Mouse (Mus musculus): ENCODE data around the gene Oas1c. TPM values are rescaled to one million over a fixed set of nuclear protein-coding genes. Genes with fewer than 3 reads are reported as not detected.

Gene Oas1c
- polyA plus RNA-seq, 2 experiments: 0.08 to 0.21 TPM

DNA sequence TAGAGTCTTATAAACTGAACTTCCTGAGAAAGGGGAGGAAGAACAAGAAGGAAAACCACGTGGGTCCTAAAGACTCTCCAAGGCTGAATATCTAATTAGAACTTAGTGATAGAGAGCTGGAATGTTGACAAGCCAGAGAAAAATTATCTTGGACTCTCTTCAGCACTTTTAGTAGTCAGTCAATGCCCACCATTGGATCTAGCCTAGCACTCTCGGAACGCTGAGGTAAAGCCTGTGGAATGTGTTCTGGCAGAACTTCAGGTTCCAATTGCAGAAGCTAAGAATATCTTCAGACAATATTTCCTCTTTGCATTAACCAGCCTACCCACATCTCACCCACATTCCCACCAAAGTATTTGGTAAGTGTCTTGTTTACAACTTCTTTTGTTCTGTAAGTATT is 32.4 kb downstream of the Oas1c start:
- TF ChIP-seq EP300 (IDR thresholded peaks at IDR 0.05; ENCODE audit: low read depth) (no peak), CTCF (IDR thresholded peaks at IDR 0.05; ENCODE audit: low read depth) (no peak)
- H3K9ac ChIP-seq (replicated peaks): no peak overlapping the region
- no peak overlapping the region for H3K4me3 ChIP-seq (ENCODE audit: insufficient read depth in 1 of 2, low read depth in 2 of 2, low read length in 2 of 2)
- WGBS (ENCODE audit: insufficient replicate concordance): 34% methylated on average over 3 of the region's 3 CpGs
- H3K27me3 ChIP-seq (ENCODE audit: control insufficient read depth, insufficient read depth, low read length): no peaks in the 10 kb centered on the region
- ATAC-seq (ENCODE audit: insufficient read depth) (no peak), DNase-seq (ENCODE audit: low read depth in 3 of 3, low spot score in 3 of 3) (no peak)
- no peaks in the 10 kb centered on the region for H3K36me3 ChIP-seq (replicated peaks; ENCODE audit: control insufficient read depth, insufficient read depth, low read depth)
- H3K27ac ChIP-seq: no peak overlapping the region
- no peak overlapping the region for H3K4me2 ChIP-seq (ENCODE audit: low read depth)
- no peaks in the 10 kb centered on the region for H3K9me3 ChIP-seq (ENCODE audit: control insufficient read depth, low read length)
- H3K4me1 ChIP-seq (replicated peaks; ENCODE audit: control insufficient read depth in 2 of 2, insufficient read depth in 2 of 2, low read length in 1 of 2): peaks cover 0 to 3% of the 10 kb centered on the region in 2 experiments; a peak in 2 of 4 replicates

DNA sequence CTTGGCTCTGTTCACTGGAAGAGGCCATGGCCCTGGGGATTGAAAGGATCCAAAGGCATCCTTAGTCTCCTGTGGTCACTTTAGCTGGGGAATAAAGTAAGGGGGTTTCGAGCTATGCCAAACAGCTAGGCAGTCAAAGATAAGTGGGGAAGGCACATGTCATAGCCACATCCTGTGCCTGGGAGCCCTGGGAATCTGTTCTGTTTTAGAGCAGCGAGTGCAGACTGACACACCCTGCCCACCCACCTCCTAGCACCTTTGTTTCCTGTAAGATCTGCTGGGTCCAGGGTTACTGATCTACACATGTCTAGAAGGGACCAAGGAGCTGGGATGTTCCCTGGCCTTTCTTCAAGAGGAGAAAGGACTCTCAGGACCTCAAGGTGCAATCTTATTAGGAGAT is 33.4 kb downstream of the Oas1c start:
- DNase-seq (ENCODE audit: low read depth in 3 of 3, low spot score in 3 of 3): no peak
- Histone ChIP-seq H3K9me3 (ENCODE audit: control insufficient read depth, low read length) (no peaks in the 10 kb centered on the region), H3K27me3 (ENCODE audit: control insufficient read depth, insufficient read depth, low read length) (no peaks in the 10 kb centered on the region), H3K27ac (no peak overlapping the region), H3K36me3 (replicated peaks; ENCODE audit: control insufficient read depth, insufficient read depth, low read depth) (no peaks in the 10 kb centered on the region), H3K4me3 (ENCODE audit: insufficient read depth in 1 of 2, low read depth in 2 of 2, low read length in 2 of 2) (no peak overlapping the region), H3K9ac (replicated peaks) (no peak overlapping the region), H3K4me1 (replicated peaks; ENCODE audit: control insufficient read depth in 2 of 2, insufficient read depth in 2 of 2, low read length in 1 of 2) (peaks cover 0 to 7% of the 10 kb centered on the region in 2 experiments; a peak in 2 of 4 replicates), H3K4me2 (ENCODE audit: low read depth) (no peak overlapping the region)
- ATAC-seq (ENCODE audit: insufficient read depth): no peak
- TF ChIP-seq CTCF (IDR thresholded peaks at IDR 0.05; ENCODE audit: low read depth) (no peak), EP300 (IDR thresholded peaks at IDR 0.05; ENCODE audit: low read depth) (no peak)
- 8% methylated on average over 2 of the region's 2 CpGs for WGBS (ENCODE audit: insufficient replicate concordance)

DNA sequence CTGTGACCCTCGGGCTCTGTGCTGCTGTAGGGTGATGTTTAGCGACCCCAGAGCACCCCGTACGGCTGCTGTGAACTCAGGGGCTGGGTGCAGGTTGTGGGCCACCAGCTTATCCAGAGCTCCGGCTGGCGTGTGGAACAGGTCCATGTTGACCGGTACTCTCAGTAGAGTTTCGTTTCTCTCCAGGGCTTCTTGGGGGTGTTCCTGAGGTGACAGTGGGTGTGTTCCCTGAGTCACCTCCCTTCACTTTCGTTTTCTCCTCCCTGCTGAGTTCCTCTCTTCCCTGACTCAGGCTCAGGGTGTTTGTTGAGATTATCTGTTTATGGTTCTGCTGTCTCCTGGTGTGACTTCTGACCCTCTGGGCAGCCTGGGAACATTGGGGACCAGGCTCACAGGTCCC is 34.8 kb downstream of the Oas1c start, which contains the start of gene Oas3:
TSS of gene Oas3 (minus strand) at position 184 of the 400 bp plus-strand sequence.
- ATAC-seq (ENCODE audit: insufficient read depth) (no peak), DNase-seq (ENCODE audit: low read depth in 3 of 3, low spot score in 3 of 3) (no peak)
- Histone ChIP-seq H3K9me3 (ENCODE audit: control insufficient read depth, low read length) (no peaks in the 10 kb centered on the region), H3K27me3 (ENCODE audit: control insufficient read depth, insufficient read depth, low read length) (no peaks in the 10 kb centered on the region), H3K27ac (no peak within 1 kb of the TSS), H3K4me1 (replicated peaks; ENCODE audit: control insufficient read depth in 2 of 2, insufficient read depth in 2 of 2, low read length in 1 of 2) (peaks cover 0 to 7% of the 10 kb centered on the region in 2 experiments; a peak in 2 of 4 replicates), H3K9ac (replicated peaks) (no peak within 1 kb of the TSS), H3K4me2 (ENCODE audit: low read depth) (no peak within 1 kb of the TSS; the same call in 1 of the 2 replicates), H3K36me3 (replicated peaks; ENCODE audit: control insufficient read depth, insufficient read depth, low read depth) (no peaks in the 10 kb centered on the region), H3K4me3 (ENCODE audit: insufficient read depth in 1 of 2, low read depth in 2 of 2, low read length in 2 of 2) (no peak within 1 kb of the TSS)
- TF ChIP-seq EP300 (IDR thresholded peaks at IDR 0.05; ENCODE audit: low read depth): no peak
- TF ChIP-seq CTCF (IDR thresholded peaks at IDR 0.05; ENCODE audit: low read depth): no peak
- WGBS (ENCODE audit: insufficient replicate concordance): 49% methylated on average over 9 of the region's 9 CpGs

DNA sequence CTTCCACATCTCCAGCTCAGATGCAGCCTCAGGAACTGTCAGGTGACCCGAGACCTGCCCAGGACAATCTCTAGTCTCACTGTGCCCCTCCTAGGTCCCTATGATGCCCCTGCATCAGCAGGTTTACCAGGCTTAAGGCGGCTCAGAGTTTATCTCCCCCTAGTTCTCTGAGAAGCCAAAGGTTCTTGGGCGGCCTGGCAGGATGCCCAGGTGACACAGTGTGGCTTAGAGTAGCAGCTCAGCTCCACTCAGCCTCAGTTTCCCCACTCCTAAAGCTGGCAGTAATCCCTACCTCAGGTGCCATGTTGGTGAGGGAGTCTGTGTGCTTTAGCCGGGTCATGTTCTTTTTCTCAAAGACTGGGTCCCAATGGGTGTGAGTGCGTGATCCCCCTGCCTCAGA is 35.5 kb downstream of the Oas1c start:
- H3K27me3 ChIP-seq (ENCODE audit: control insufficient read depth, insufficient read depth, low read length): no peaks in the 10 kb centered on the region
- H3K4me1 ChIP-seq (replicated peaks; ENCODE audit: control insufficient read depth in 2 of 2, insufficient read depth in 2 of 2, low read length in 1 of 2): peaks cover 0 to 7% of the 10 kb centered on the region in 2 experiments; a peak in 2 of 4 replicates
- DNase-seq (ENCODE audit: low read depth in 3 of 3, low spot score in 3 of 3): no peak
- no peak for TF ChIP-seq CTCF (IDR thresholded peaks at IDR 0.05; ENCODE audit: low read depth)
- TF ChIP-seq EP300 (IDR thresholded peaks at IDR 0.05; ENCODE audit: low read depth): no peak
- WGBS (ENCODE audit: insufficient replicate concordance): 55% methylated on average over 5 of the region's 5 CpGs
- no peak overlapping the region for H3K27ac ChIP-seq
- H3K36me3 ChIP-seq (replicated peaks; ENCODE audit: control insufficient read depth, insufficient read depth, low read depth): no peaks in the 10 kb centered on the region
- no peak overlapping the region for H3K4me3 ChIP-seq (ENCODE audit: insufficient read depth in 1 of 2, low read depth in 2 of 2, low read length in 2 of 2)
- no peak for ATAC-seq (ENCODE audit: insufficient read depth)
- no peak overlapping the region for H3K4me2 ChIP-seq (ENCODE audit: low read depth)
- no peak overlapping the region for H3K9ac ChIP-seq (replicated peaks)
- no peaks in the 10 kb centered on the region for H3K9me3 ChIP-seq (ENCODE audit: control insufficient read depth, low read length)

DNA sequence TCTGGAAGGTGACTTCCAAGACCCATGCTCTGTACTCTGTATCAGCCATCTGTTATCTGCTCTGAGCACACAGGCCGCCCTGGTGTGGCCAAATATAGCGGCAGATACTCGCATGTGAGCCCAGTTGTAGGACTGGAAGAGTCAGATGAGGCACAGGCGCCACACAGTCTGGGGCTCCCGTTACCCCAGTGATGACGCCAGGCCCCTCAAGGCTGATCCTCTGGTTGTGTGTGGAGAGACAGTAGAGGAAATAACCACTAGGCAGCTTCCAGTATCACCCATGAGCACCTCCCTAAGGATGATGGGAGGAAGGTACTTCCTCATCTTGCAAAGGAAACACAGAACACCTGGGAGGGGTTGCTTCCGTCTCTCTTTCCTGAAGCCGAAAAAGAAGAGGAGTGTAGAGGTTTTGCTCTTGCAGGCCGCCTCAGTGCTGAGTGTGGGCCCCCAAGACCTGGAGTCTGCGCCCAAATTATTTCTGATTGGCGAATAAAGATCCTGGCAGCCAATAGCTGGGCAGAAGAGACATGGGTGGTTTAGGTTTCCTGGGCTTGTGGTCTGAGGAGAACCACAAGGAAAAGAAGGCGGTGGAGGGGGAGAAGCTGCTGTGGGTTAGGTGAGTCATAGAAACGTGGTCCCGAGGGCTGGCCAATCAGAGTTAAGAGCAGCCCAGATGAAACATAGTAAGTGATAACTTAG is 36.9 kb downstream of the Oas1c start:
- DNase-seq (ENCODE audit: low read depth in 3 of 3, low spot score in 3 of 3) (peak in 1 of 3 experiments; percentile 26), ATAC-seq (ENCODE audit: insufficient read depth) (peak; percentile 85)
- no peak overlapping the region for H3K4me3 ChIP-seq (ENCODE audit: insufficient read depth in 1 of 2, low read depth in 2 of 2, low read length in 2 of 2)
- no peak for TF ChIP-seq CTCF (IDR thresholded peaks at IDR 0.05; ENCODE audit: low read depth)
- TF ChIP-seq EP300 (IDR thresholded peaks at IDR 0.05; ENCODE audit: low read depth): peak; percentile 50
- no peaks in the 10 kb centered on the region for H3K27me3 ChIP-seq (ENCODE audit: control insufficient read depth, insufficient read depth, low read length)
- H3K4me1 ChIP-seq (replicated peaks; ENCODE audit: control insufficient read depth in 2 of 2, insufficient read depth in 2 of 2, low read length in 1 of 2): peaks cover 0 to 7% of the 10 kb centered on the region in 2 experiments; a peak in 2 of 4 replicates
- WGBS (ENCODE audit: insufficient replicate concordance): 11% methylated on average over 14 of the region's 14 CpGs
- no peak overlapping the region; the same call in 1 of the 2 replicates for H3K9ac ChIP-seq (replicated peaks)
- no peaks in the 10 kb centered on the region for H3K9me3 ChIP-seq (ENCODE audit: control insufficient read depth, low read length)
- no peak overlapping the region for H3K27ac ChIP-seq
- peak overlapping the region; percentile 33 for H3K4me2 ChIP-seq (ENCODE audit: low read depth)
- no peaks in the 10 kb centered on the region for H3K36me3 ChIP-seq (replicated peaks; ENCODE audit: control insufficient read depth, insufficient read depth, low read depth)
